Mouse (Mus musculus) midbrain, embryonic 14.5 days (tissue): Measurements from ENCODE around the gene Prss32. TPM values are rescaled to one million over a fixed set of nuclear protein-coding genes. Genes with fewer than 3 reads are reported as not detected.

Experiments
- ATAC-seq: fragments of 200-750 bp; cut with Nextera tagmentation; 2 replicates; pipeline ENCODE4 v1.8.0; 2017; ENCODE audit warnings: moderate number of reproducible peaks, moderate library complexity; ENCODE audit not compliant: low FRiP score, low TSS enrichment
- DNase-seq: peaks from one replicate; pipeline ENCODE4 v3.0.0-alpha.2; 2015
- H3K27ac ChIP-seq: fragments of 300-500 bp; sonication (generic); replicated peaks from 2 replicates; pipeline ENCODE4 v1.5.1; 2014; ENCODE audit warnings: mild to moderate bottlenecking, low read depth, low read length, moderate library complexity
- H3K27me3 ChIP-seq: fragments of 300-500 bp; sonication (generic); 2 replicates; pipeline ENCODE4 v1.6.1; 2014; ENCODE audit warnings: low read length, control low read depth, mixed read lengths; ENCODE audit not compliant: control insufficient read depth, insufficient read depth
- H3K36me3 ChIP-seq: fragments of 300-500 bp; sonication (generic); 2 replicates; pipeline ENCODE4 v1.6.1; 2014; ENCODE audit warnings: low read length, control low read depth; ENCODE audit not compliant: control insufficient read depth, insufficient read depth
- H3K4me1 ChIP-seq: fragments of 300-500 bp; sonication (generic); 2 replicates; pipeline ENCODE4 v1.6.1; 2014; ENCODE audit warnings: mild to moderate bottlenecking, antibody characterized with exemption, low read length, control low read depth; ENCODE audit not compliant: control insufficient read depth, insufficient read depth
- H3K4me2 ChIP-seq: fragments of 300-500 bp; sonication (generic); 2 replicates; pipeline ENCODE4 v1.6.1; 2014; ENCODE audit warnings: mild to moderate bottlenecking, low read length, moderate library complexity
- H3K4me3 ChIP-seq: fragments of 300-500 bp; sonication (generic); replicated peaks from 2 replicates; pipeline ENCODE4 v1.5.1; 2014; ENCODE audit warnings: low read depth, low read length
- H3K9ac ChIP-seq: fragments of 300-500 bp; sonication (generic); replicated peaks from 2 replicates; pipeline ENCODE4 v1.6.1; 2014; ENCODE audit warnings: mild to moderate bottlenecking, low read length, moderate library complexity
- H3K9me3 ChIP-seq: fragments of 300-500 bp; sonication (generic); 2 replicates; pipeline ENCODE4 v1.6.1; 2016; ENCODE audit warnings: low read length, control low read depth, mixed read lengths; ENCODE audit not compliant: control insufficient read depth
- WGBS: fragments of 180-500 bp; shearing (Covaris S2); extraction: QIAGEN DNeasy Blood & Tissue Kit; methylation state at CpG from one replicate; pipeline ENCODE4 v1.1.7; 2014; 5-methylcytosine and 5-hydroxymethylcytosine counted together
- polyA plus RNA-seq: library from polyadenylated mRNA; unstranded; fragments of >200 nt; fragmentation: Nextera tagmentation; extraction: Ambion mirVana; gene quantifications from 2 replicates; pipeline ENCODE4 v1.2.1, GENCODE M21; 2014

The Prss32 gene
- polyA plus RNA-seq, 1 experiment from 2014 or later: not detected

DNA sequence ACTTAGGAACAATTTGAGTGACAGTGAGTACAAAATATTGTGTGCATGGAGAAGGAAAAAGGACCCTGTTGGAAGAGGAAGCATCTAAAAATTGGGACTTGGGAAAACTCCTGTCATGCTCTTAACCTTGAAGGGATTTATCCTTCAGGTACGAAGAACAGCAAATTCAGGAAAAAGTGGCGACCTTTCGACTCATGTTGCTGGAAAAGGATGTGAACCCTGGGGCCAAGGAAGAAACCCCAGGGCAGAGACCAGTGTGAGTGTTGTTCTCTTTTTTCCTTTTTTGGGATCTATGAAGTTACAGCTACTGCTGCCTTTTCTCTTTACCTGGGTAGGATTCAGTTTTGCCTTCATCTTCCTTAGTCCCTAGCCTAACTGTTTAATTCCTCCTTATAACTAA is 35.7 kb upstream of the Prss32 start:
- no peak overlapping the region for H3K4me2 ChIP-seq
- peaks cover 27% of the 10 kb centered on the region for H3K4me1 ChIP-seq
- no peak for ATAC-seq
- H3K27me3 ChIP-seq: no peaks in the 10 kb centered on the region
- 100% methylated on average over 3 of the region's 3 CpGs for WGBS
- no peak overlapping the region for H3K9ac ChIP-seq
- no peak overlapping the region for H3K27ac ChIP-seq
- H3K9me3 ChIP-seq: no peaks in the 10 kb centered on the region
- H3K36me3 ChIP-seq: peaks cover 61% of the 10 kb centered on the region
- DNase-seq: no peak
- H3K4me3 ChIP-seq: no peak overlapping the region

DNA sequence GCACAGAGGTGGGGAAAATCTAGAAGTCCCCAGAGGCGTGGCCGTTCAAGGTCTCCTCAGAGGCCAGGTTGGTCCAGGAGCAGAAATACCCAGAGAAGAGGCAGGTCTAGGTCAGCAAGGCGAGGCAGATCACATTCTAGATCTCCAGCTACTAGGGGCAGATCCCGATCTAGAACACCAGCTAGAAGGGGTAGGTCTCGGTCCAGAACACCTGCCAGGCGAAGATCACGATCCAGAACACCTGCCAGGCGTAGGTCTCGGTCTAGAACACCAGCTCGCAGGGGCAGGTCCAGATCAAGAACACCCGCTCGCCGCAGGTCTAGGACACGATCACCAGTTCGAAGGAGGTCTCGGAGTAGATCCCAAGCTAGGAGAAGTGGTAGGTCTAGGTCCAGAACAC is 28.0 kb upstream of the Prss32 start:
- WGBS: 99% methylated on average over 16 of the region's 16 CpGs
- peaks cover 26% of the 10 kb centered on the region for H3K9me3 ChIP-seq

GRCm38 (mm10) chr17:23818579-23818978 is 25.1 kb upstream of the Prss32 start:
- DNase-seq: no peak
- ATAC-seq: no peak
- no peak overlapping the region for H3K4me3 ChIP-seq
- no peak overlapping the region for H3K4me2 ChIP-seq
- H3K9ac ChIP-seq: no peak overlapping the region
- H3K9me3 ChIP-seq: peaks cover 26% of the 10 kb centered on the region
- H3K27ac ChIP-seq: no peak overlapping the region
- H3K36me3 ChIP-seq: peaks cover 99% of the 10 kb centered on the region
- no peaks in the 10 kb centered on the region for H3K27me3 ChIP-seq
- whole genome bisulfite sequencing: 99% methylated on average over 8 of the region's 8 CpGs
- H3K4me1 ChIP-seq: no peaks in the 10 kb centered on the region

More for the DNA sequence above, 28.0 kb upstream of the Prss32 start:
- H3K9ac ChIP-seq: no peak overlapping the region
- no peaks in the 10 kb centered on the region for H3K4me1 ChIP-seq
- no peak for DNase-seq
- peaks cover 98% of the 10 kb centered on the region for H3K36me3 ChIP-seq
- H3K27me3 ChIP-seq: no peaks in the 10 kb centered on the region
- no peak overlapping the region for H3K27ac ChIP-seq
- no peak overlapping the region for H3K4me3 ChIP-seq
- ATAC-seq: no peak
- no peak overlapping the region for H3K4me2 ChIP-seq

DNA sequence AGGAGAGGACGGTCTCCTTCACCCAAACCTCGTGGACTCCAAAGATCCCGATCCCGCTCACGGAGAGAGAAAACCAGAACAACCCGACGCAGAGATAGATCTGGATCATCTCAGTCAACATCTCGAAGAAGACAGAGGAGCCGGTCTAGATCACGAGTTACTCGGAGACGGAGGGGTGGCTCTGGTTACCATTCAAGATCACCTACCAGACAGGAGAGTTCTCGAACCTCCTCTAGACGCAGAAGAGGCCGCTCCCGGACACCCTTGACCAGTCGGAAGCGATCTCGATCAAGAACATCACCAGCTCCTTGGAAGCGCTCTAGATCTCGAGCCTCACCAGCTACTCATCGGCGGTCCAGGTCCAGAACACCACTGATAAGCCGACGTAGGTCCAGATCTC is 24.4 kb upstream of the Prss32 start:
- no peak overlapping the region for H3K9ac ChIP-seq
- H3K27me3 ChIP-seq: no peaks in the 10 kb centered on the region
- no peak overlapping the region for H3K27ac ChIP-seq
- peaks cover 99% of the 10 kb centered on the region for H3K36me3 ChIP-seq
- H3K4me3 ChIP-seq: no peak overlapping the region
- H3K4me2 ChIP-seq: no peak overlapping the region
- 99% methylated on average over 25 of the region's 25 CpGs for WGBS
- peaks cover 26% of the 10 kb centered on the region for H3K9me3 ChIP-seq
- ATAC-seq (no peak), DNase-seq (no peak)
- no peaks in the 10 kb centered on the region for H3K4me1 ChIP-seq

DNA sequence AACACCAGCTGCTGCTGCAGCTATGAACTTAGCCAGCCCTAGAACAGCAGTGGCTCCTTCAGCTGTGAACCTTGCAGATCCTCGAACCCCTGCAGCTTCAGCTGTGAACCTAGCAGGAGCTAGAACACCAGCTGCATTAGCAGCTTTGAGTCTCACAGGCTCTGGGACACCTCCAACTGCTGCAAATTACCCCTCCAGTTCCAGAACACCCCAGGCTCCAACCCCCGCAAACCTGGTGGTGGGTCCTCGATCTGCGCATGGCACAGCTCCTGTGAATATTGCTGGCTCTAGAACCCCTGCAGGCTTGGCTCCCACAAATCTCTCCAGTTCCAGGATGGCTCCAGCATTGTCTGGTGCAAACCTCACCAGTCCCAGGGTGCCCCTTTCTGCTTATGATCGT is 22.9 kb upstream of the Prss32 start:
- Histone ChIP-seq H3K27ac (no peak overlapping the region), H3K36me3 (peaks cover 99% of the 10 kb centered on the region), H3K4me3 (no peak overlapping the region), H3K27me3 (no peaks in the 10 kb centered on the region), H3K9ac (no peak overlapping the region), H3K4me1 (no peaks in the 10 kb centered on the region), H3K4me2 (no peak overlapping the region), H3K9me3 (peaks cover 20% of the 10 kb centered on the region)
- 93% methylated on average over 5 of the region's 5 CpGs for WGBS
- ATAC-seq (no peak), DNase-seq (no peak)

- DNase-seq: no peak
- WGBS: 78% methylated on average over 6 of the region's 6 CpGs
Observed at GRCm38 (mm10) chr17:23822094-23822493, 21.6 kb upstream of the Prss32 start.

GRCm38 (mm10) chr17:23823018-23823417 is 20.6 kb upstream of the Prss32 start:
- Histone ChIP-seq H3K4me2 (no peak overlapping the region), H3K27me3 (no peaks in the 10 kb centered on the region), H3K4me1 (peaks cover 11% of the 10 kb centered on the region), H3K9ac (no peak overlapping the region), H3K27ac (no peak overlapping the region), H3K36me3 (peaks cover 92% of the 10 kb centered on the region), H3K9me3 (peaks cover 11% of the 10 kb centered on the region), H3K4me3 (no peak overlapping the region)
- DNase-seq (no peak), ATAC-seq (no peak)
- WGBS: 82% methylated on average over 16 of the region's 16 CpGs

More at GRCm38 (mm10) chr17:23822094-23822493, 21.6 kb upstream of the Prss32 start:
- H3K9me3 ChIP-seq: peaks cover 14% of the 10 kb centered on the region
- ATAC-seq: no peak
- H3K36me3 ChIP-seq: peaks cover 99% of the 10 kb centered on the region
- H3K4me2 ChIP-seq: no peak overlapping the region
- H3K27me3 ChIP-seq: no peaks in the 10 kb centered on the region
- peaks cover 5% of the 10 kb centered on the region; the same call in 1 of the 2 replicates for H3K4me1 ChIP-seq
- H3K4me3 ChIP-seq: no peak overlapping the region
- H3K9ac ChIP-seq: no peak overlapping the region
- H3K27ac ChIP-seq: no peak overlapping the region

- Histone ChIP-seq H3K4me1 (peaks cover 11% of the 10 kb centered on the region), H3K36me3 (peaks cover 86% of the 10 kb centered on the region), H3K9ac (no peak overlapping the region), H3K4me3 (no peak overlapping the region), H3K9me3 (peaks cover 9% of the 10 kb centered on the region), H3K27ac (no peak overlapping the region), H3K4me2 (no peak overlapping the region), H3K27me3 (no peaks in the 10 kb centered on the region)
- 92% methylated on average over 12 of the region's 12 CpGs for WGBS
- DNase-seq (no peak), ATAC-seq (no peak)
Observed at GRCm38 (mm10) chr17:23823614-23824013, 20.0 kb upstream of the Prss32 start.

DNA sequence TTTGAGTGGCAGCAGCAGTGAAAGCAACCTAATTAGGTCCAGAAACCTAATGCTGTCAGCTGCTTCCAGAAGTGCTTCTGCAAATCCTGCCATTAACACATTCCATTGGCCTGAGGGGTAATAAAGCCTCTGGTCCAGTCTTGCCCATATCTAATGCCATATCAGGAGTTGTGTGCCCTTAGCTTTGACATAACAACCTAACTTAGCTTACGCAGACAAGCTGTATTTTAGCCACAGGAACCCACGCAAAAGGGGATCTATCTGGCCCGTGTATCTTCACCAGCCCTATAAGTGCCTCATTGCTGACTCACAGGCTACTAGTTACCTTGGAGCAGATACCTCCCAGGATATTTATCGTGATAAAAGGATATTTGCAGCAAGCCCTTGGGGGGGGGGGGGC is 18.1 kb upstream of the Prss32 start:
- Histone ChIP-seq H3K9ac (no peak overlapping the region), H3K36me3 (peaks cover 66% of the 10 kb centered on the region), H3K27me3 (no peaks in the 10 kb centered on the region), H3K4me1 (peaks cover 19% of the 10 kb centered on the region), H3K4me3 (no peak overlapping the region), H3K4me2 (no peak overlapping the region), H3K27ac (no peak overlapping the region), H3K9me3 (no peaks in the 10 kb centered on the region)
- WGBS: 88% methylated on average over 4 of the region's 4 CpGs
- no peak for ATAC-seq
- DNase-seq: no peak
